Comparison of ENCODE assay signal across 18 mouse cellular contexts in genomic region chr3:122317339-122317738, GRCm38 (mm10). TPM values are rescaled to one million over a fixed set of nuclear protein-coding genes. Genes with fewer than 3 reads are reported as not detected.
DNase-seq lines count a peak whose midpoint lies in the region; ATAC-seq and TF ChIP-seq lines count a peak whose summit lies in the region.
"Had no signal": no experiment of that assay in that cellular context is flagged by ENCODE, and none has a peak within 500 bp of the region (broad histone marks: within the 10 kb centered on the region; RNA-seq: fewer than 3 reads in every experiment).

No protein-coding gene starts in this region.

- no peaks in the 10 kb centered on the region for H3K36me3 ChIP-seq in heart, embryonic 15.5 days
- H3K36me3 ChIP-seq in lung, postnatal 0 days (ENCODE audit: insufficient read depth, low read length): no peaks in the 10 kb centered on the region
- H3K36me3 ChIP-seq: embryonic facial prominence, embryonic 13.5 days; hindbrain, embryonic 10.5 days; liver, embryonic 12.5 days; midbrain, embryonic 12.5 days had no signal

- intact Hi-C loops in heart, postnatal 10 days (cut with DNase I): no loop called here

- H3K27me3 ChIP-seq in heart, embryonic 15.5 days: peaks cover 67% of the 10 kb centered on the region
- no peaks in the 10 kb centered on the region for H3K27me3 ChIP-seq in lung, postnatal 0 days (replicated peaks; ENCODE audit: insufficient read depth, low read length)
- H3K27me3 ChIP-seq: CH12.LX; midbrain, embryonic 12.5 days had no signal

- 0 out of 2 replicates have a peak overlapping the region, but pooled peaks have one; percentile 49 for H3K4me2 ChIP-seq in heart, embryonic 15.5 days
- no peak overlapping the region for H3K4me2 ChIP-seq in lung, postnatal 0 days (replicated peaks; ENCODE audit: low read depth, low read length)

- no peak for ATAC-seq in heart, embryonic 15.5 days (replicated peaks; ENCODE audit: insufficient number of reproducible peaks, insufficient read depth, low FRiP score, low read depth)
- ATAC-seq in lung, postnatal 0 days: 0 out of 2 replicates have a peak, but pooled peaks have one; percentile 38
- ATAC-seq: activated CD4-positive, CD25-positive, alpha-beta regulatory T cell, adult 4 months; liver, embryonic 12.5 days had no signal

- TF ChIP-seq CTCF in lung, postnatal 0 days (IDR thresholded peaks at IDR 0.05): no peak

- H3K9me3 ChIP-seq in heart, embryonic 15.5 days (replicated peaks): no peaks in the 10 kb centered on the region
- no peaks in the 10 kb centered on the region for H3K9me3 ChIP-seq in lung, postnatal 0 days (ENCODE audit: low read length)
- H3K9me3 ChIP-seq: embryonic facial prominence, embryonic 13.5 days; hindbrain, embryonic 10.5 days; liver, embryonic 12.5 days; midbrain, embryonic 12.5 days had no signal

- no peak overlapping the region for H3K27ac ChIP-seq in heart, embryonic 15.5 days
- H3K27ac ChIP-seq in lung, postnatal 0 days (ENCODE audit: low read length): no peak overlapping the region
- H3K27ac ChIP-seq: embryonic facial prominence, embryonic 13.5 days; left cerebral cortex, adult 2 months; liver, embryonic 12.5 days; midbrain, embryonic 12.5 days had no signal

- no peak for TF ChIP-seq EP300 in lung, postnatal 0 days (IDR thresholded peaks at IDR 0.05)

- 83% methylated on average over 6 of the region's 6 CpGs for WGBS in heart, embryonic 15.5 days
- WGBS in lung, postnatal 0 days: 82% methylated on average over 6 of the region's 6 CpGs

- peaks cover 5% of the 10 kb centered on the region for H3K4me1 ChIP-seq in heart, embryonic 15.5 days (replicated peaks)
- H3K4me1 ChIP-seq in lung, postnatal 0 days (ENCODE audit: insufficient read depth, low read depth, low read length): no peaks in the 10 kb centered on the region

- no peak overlapping the region for H3K4me3 ChIP-seq in heart, embryonic 15.5 days
- H3K4me3 ChIP-seq in lung, postnatal 0 days (ENCODE audit: low read depth, low read length): no peak overlapping the region
- H3K4me3 ChIP-seq: embryonic facial prominence, embryonic 13.5 days; left cerebral cortex, adult 2 months; liver, embryonic 12.5 days; midbrain, embryonic 12.5 days had no signal

- peak; percentile 75 for DNase-seq in adrenal gland, adult 2 months
- DNase-seq in adrenal gland, adult 8-10 months: no peak
- DNase-seq in heart, postnatal 10 days: no peak
- DNase-seq in lung, postnatal 0 days (ENCODE audit: low spot score): no peak
- no peak for DNase-seq in lung, postnatal 10 days
- peak; percentile 58 to 65 for DNase-seq in adrenal gland, postnatal 36 days
- no peak for DNase-seq in ovary, adult 18-20 months (ENCODE audit: low spot score)
- DNase-seq: cerebellum, adult 2 months; heart, adult 18-20 months; thymus, adult 18-20 months had no signal

- no peak overlapping the region for H3K9ac ChIP-seq in heart, embryonic 15.5 days
- no peak overlapping the region for H3K9ac ChIP-seq in lung, postnatal 0 days (replicated peaks; ENCODE audit: low read depth)
- H3K9ac ChIP-seq: embryonic facial prominence, embryonic 13.5 days; liver, embryonic 12.5 days; midbrain, embryonic 12.5 days had no signal

RNA-seq across cellular contexts. Expression of gene Bcar3, which starts 23.4 kb away (rescaled TPM):
- total RNA-seq in adrenal gland, adult 2 months (2021): 10 to 100 TPM; 51.6 to 63.5 TPM
- 108 and 128 TPM in 2 replicates for polyA plus RNA-seq in adrenal gland, adult 2 months (2012; rRNA removed)
- 10 to 100 TPM; 64.1 to 91.3 (median 70.4) TPM for total RNA-seq in adrenal gland, adult 8-10 months (2022)
- 3.9 and 5.7 TPM in 2 replicates for polyA plus RNA-seq in heart, embryonic 15.5 days (2015; fragmentation: Nextera tagmentation; extraction: Ambion mirVana)
- 10 to 100 TPM in 1 of 2 experiments, 1 to 10 TPM in 1; 9.3 to 10.0 TPM for total RNA-seq in heart, postnatal 10 days (2021)
- 27.6 and 38.3 TPM in 2 replicates for polyA plus RNA-seq in lung, postnatal 0 days (2015; fragmentation: Nextera tagmentation; extraction: Ambion mirVana)
- 10 to 100 TPM; 57.8 to 66.6 TPM for total RNA-seq in adrenal gland, postnatal 36 days (2021)

RNA-seq across cellular contexts. Expression of gene Dnttip2, which starts 43.2 kb away (rescaled TPM):
- total RNA-seq in adrenal gland, adult 2 months (2021): 10 to 100 TPM; 35.4 to 63.5 TPM
- 1.2 and 2.1 TPM in 2 replicates for polyA plus RNA-seq in adrenal gland, adult 2 months (2012; rRNA removed)
- total RNA-seq in adrenal gland, adult 8-10 months (2022): 10 to 100 TPM; 36.0 to 43.2 (median 38.6) TPM
- 37.7 and 38.4 TPM in 2 replicates for polyA plus RNA-seq in heart, embryonic 15.5 days (2015; fragmentation: Nextera tagmentation; extraction: Ambion mirVana)
- 10 to 100 TPM; 25.3 to 30.9 TPM for total RNA-seq in heart, postnatal 10 days (2021)
- 38.3 and 43.9 TPM in 2 replicates for polyA plus RNA-seq in lung, postnatal 0 days (2015; fragmentation: Nextera tagmentation; extraction: Ambion mirVana)
- 10 to 100 TPM; 39.8 to 44.5 TPM for total RNA-seq in adrenal gland, postnatal 36 days (2021)

Comparison
In these comparisons a context has a peak if more than half of its experiments do, and no peak if none do; other contexts are left out.
1. DNase-seq: peak in adrenal gland, adult 2 months (single experiment) and adrenal gland, postnatal 36 days (2 of 2); none in adrenal gland, adult 8-10 months (single experiment), heart, postnatal 10 days (0 of 2), lung, postnatal 0 days (single experiment), lung, postnatal 10 days (single experiment) and ovary, adult 18-20 months (single experiment).
2. RNA of gene Bcar3, which starts 23.4 kb away (total RNA-seq): 64.1 to 91.3 TPM in adrenal gland, adult 8-10 months, 57.8 to 66.6 TPM in adrenal gland, postnatal 36 days and 51.6 to 63.5 TPM in adrenal gland, adult 2 months; 9.3 to 10.0 TPM in heart, postnatal 10 days; every median in the first group is over 4 times any median in the second.